Mouse (Mus musculus) urinary bladder, postnatal 14 days (tissue): ENCODE measurements around the gene Epo.

ENCODE experiments used
- DNase-seq: peaks from one replicate; pipeline ENCODE4 v3.0.0; 2021; ENCODE audit warnings: low spot score

Epo gene

GRCm38 (mm10) chr5:137539291-137539801, 6.3 kb upstream of the Epo start:
- no peak for DNase-seq

GRCm38 (mm10) chr5:137537461-137537860, 4.4 kb upstream of the Epo start:
- DNase-seq = no peak

GRCm38 (mm10) chr5:137535318-137535717, 2.3 kb upstream of the Epo start:
- no peak for DNase-seq

DNA sequence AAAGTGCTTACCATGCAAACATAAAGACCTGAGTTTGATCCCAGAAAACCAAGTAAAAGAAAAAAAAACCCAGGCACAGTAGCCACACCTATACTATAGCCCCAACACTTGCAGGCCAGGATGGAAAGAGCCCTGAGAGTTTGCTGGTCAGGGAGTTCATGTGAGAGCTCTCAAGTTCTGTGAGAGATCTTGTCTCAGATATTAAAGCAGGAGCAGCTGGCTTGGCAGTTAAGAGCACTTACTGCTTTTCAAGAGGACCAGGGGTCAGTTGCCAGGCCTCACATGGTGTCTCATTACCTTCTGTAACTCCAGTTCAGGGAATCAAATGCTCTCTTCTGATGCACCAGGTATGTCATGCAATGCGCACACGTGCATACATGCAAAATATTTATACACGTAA, 1.7 kb upstream of the Epo start:
- DNase-seq = no peak

GRCm38 (mm10) chr5:137532808-137533116, 280 bp downstream of the Epo start:
- DNase-seq = no peak

DNA sequence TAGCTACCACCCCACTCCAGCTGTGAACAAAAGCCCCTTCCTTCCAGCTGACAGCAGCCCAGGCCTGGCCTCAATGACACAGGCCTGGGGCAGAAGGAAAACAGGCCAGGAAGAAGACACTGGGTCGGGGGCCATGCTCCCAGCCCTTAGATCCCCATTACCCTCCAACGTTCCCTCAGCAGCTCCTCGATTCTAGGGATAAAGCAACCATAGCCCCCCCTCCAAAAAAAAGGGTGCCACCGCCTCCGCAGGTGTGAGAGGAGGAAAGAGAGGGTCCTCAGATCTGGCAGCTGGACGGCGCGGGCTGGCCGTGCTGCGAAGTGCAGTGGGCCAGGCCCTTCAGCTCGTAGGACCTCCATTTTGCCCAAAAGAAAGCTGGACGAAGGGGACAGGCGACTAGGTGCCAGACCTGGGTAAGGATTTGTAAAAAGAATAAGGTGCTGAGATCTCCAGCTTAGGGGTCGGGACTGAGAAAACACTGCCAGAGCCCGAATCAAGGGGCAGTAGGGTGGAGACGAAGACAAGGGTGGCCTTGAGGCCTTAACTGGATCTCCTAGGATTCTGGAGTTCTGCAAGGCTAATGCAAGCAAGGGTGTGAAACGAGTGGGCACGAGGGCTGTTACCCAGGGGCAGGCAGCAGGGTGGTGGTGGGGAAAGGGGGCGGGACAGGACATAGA, 773 bp downstream of the Epo start:
- DNase-seq = no peak

- DNase-seq = peak; percentile 67
Observed at GRCm38 (mm10) chr5:137531414-137532130, 1.5 kb downstream of the Epo start.

GRCm38 (mm10) chr5:137530588-137531413, 2.2 kb downstream of the Epo start:
- DNase-seq = peak; percentile 67

DNA sequence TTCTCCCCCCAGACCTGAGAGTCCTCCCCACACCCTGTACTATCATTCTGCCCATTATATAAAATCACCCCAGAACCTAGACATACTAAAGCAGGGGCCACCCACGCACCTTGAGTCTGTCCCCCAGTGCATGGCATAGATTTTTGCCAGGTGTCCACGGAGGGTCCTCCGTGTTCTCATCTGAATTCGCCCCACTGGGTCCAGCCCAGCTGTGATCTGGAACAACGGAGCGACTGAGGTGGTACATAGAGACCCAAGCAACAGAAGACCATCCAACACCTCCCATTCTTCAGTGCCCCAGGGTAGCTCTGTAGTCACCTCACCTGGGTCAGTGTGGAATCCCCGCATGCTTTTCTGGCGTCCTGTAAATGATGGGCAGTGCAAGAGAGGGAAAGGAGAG, 3.0 kb downstream of the Epo start:
- DNase-seq = no peak

- DNase-seq = no peak
Observed at GRCm38 (mm10) chr5:137529221-137529995, 3.6 kb downstream of the Epo start.

- DNase-seq = no peak
Observed at GRCm38 (mm10) chr5:137528247-137528968, 4.6 kb downstream of the Epo start.

DNA sequence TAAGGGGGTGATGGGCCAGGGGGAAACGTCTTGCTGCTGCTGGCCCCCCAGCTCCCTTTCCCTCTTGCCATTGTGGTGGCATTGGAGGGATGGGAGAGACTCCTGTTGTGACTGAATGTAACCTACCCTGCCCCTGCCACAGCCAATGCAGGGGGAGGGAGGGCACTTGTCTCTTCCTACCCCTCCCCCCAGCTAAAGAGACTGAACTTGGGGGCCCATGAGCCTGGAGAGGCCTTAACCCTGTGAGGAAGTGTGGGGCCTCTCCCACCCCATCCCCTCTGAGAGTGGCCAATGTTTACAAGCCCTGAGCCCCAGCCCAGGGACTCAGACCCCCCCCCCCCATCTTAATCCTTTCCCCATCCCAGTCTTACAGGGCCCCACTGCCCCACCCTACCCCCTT, 5.6 kb downstream of the Epo start:
- no peak for DNase-seq

DNA sequence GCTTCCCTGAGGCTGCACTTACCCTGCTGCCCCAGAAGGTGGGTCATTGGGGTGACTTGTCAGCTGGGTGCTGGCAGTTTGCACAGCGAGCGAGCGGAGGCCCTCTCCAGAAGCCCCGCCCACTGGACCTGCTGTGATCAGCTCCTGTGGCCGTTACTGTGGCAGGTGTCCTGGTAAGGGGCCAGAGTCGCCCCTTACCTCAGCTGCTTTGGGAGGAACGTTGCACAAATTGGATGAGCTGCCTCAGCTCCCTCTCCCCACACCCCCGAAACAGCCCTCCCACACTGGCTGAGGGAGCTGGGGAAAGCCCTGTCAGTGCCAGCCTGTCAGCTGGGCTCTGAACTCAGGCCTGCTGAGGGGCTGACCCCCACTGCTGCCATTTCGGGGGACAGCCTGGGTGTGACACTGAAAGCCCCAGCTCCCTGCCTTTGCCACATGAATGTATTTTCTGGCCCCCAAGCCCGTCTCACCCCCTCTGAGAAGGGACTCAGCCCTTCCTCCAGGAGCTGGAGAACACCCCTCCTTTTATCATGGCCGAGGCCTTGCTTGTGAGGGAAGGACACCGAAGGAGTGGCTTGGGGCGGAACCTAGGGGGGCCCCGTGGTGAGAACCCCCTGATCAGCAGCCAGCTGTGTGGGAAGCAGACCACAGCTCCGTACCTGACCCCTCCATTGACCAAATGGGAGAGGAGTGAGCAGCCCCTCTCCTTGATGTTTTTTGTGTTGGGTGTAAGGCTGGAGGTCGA, 6.7 kb downstream of the Epo start:
- peak; percentile 60 for DNase-seq

GRCm38 (mm10) chr5:137525511-137525910, 7.5 kb downstream of the Epo start:
- no peak for DNase-seq

- DNase-seq = no peak
Observed at GRCm38 (mm10) chr5:137524671-137525070, 8.4 kb downstream of the Epo start.

- no peak for DNase-seq
Observed at GRCm38 (mm10) chr5:137524251-137524515, 8.9 kb downstream of the Epo start.

DNA sequence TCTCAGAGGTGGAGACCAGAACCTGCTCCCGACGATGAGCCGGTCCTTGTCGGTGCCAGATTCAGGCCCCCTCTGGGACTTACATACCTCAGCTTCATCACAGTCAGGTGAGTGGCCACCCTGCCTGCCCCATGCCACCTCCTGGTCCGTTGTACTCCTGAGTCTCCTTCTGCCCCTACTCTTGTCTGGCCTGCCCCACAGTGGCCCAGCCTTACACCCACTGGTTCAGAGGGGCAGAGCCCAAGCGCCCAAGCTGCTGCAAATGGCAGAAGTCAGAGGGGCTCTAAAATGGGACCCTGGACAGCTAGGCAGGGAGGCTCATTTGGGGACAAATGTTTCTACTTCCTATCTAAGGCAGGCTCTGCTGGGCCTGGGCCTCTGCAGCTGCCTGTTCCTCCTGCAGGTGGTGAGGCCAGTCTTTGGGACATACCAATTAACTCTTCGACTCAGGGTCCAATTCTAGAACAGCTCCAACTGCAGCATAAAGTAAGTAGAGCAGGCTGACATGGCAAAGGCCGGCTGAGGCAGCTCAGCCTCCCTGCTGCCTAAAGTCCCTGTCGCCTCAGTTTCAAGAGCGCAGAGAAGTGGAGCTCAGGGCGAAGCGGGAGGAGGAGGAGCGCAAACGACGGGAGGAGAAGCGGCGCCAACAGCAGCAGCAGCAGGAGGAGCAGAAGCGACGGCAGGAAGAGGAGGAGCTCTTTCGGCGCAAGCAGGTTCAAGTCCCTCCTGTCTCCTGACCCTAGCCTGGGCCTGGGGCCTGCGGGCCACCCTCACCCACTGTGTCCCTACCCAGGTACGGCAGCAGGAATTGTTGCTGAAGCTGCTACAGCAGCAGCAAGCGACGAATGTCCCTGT, 9.4 kb downstream of the Epo start:
- DNase-seq = no peak

DNA sequence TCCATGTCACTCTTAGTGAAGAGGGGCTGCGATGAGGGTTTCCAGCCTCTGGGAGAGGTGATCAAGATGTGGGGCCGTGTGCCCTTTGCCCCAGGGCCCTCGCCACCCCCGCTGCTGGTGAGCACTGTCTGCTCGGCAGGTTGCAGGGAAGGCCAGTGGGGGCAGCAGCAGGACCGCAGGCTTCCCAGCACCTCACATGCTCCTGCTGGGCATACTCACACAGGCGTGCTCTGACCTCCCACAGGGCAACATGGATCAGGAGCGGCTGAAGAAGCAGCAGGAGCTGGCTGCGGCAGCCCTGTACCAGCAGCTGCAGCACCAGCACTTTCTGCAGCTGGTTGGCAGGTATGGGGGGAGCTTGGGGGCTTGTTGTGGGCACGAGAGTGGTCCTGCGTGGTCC, 10.3 kb downstream of the Epo start:
- DNase-seq = no peak

GRCm38 (mm10) chr5:137521861-137522260, 11.2 kb downstream of the Epo start:
- DNase-seq = no peak
